Comparison of ENCODE assay signal across 8 mouse cellular contexts in genomic region chr11:113648690-113649352, GRCm38 (mm10). TPM values are rescaled to one million over a fixed set of nuclear protein-coding genes. Genes with fewer than 3 reads are reported as not detected.
A peak's percentile ranks its signal among the peaks of the same experiment; 100 is the strongest.
DNase-seq lines count a peak whose midpoint lies in the region; ATAC-seq and TF ChIP-seq lines count a peak whose summit lies in the region.

TSS of gene Cog1 (plus strand) at chr11:113649169.

- DNase-seq in kidney, adult 2 months: no peak
- no peak for DNase-seq in kidney, adult 9 months
- no peak for DNase-seq in ES-E14 (ENCODE audit: low read depth, low spot score)
- no peak for DNase-seq in heart, postnatal 10 days
- DNase-seq in limb, embryonic 10.5 days (ENCODE audit: low spot score): no peak
- DNase-seq in ovary, postnatal 14 days (ENCODE audit: low spot score): no peak

- no peaks in the 10 kb centered on the region for H3K36me3 ChIP-seq in kidney, adult 2 months (ENCODE audit: control insufficient read depth, insufficient read depth, low read length)
- peaks cover 9% of the 10 kb centered on the region for H3K36me3 ChIP-seq in ES-E14 (ENCODE audit: control insufficient read depth, insufficient read depth, low read length, poor library complexity, severe bottlenecking)
- H3K36me3 ChIP-seq in limb, embryonic 10.5 days: peaks cover 24% of the 10 kb centered on the region
- peaks cover 18% of the 10 kb centered on the region for H3K36me3 ChIP-seq in neural tube, embryonic 14.5 days (ENCODE audit: control insufficient read depth, insufficient read depth, low read length)

- H3K9me3 ChIP-seq in ES-E14 (ENCODE audit: control insufficient read depth, insufficient read depth, low read depth, low read length): no peaks in the 10 kb centered on the region
- no peaks in the 10 kb centered on the region for H3K9me3 ChIP-seq in limb, embryonic 10.5 days (replicated peaks)
- no peaks in the 10 kb centered on the region for H3K9me3 ChIP-seq in neural tube, embryonic 14.5 days (ENCODE audit: control insufficient read depth, low read length)

- H3K27me3 ChIP-seq in kidney, adult 2 months (replicated peaks; ENCODE audit: control insufficient read depth, insufficient read depth, low read length): no peaks in the 10 kb centered on the region
- no peaks in the 10 kb centered on the region for H3K27me3 ChIP-seq in limb, embryonic 10.5 days (ENCODE audit: low read depth, poor library complexity, severe bottlenecking)
- H3K27me3 ChIP-seq in neural tube, embryonic 14.5 days (ENCODE audit: control insufficient read depth, insufficient read depth, low read length): no peaks in the 10 kb centered on the region

- in situ Hi-C loops in ES-E14 (cut with MboI; ENCODE audit: low sequenced_read_pairs in 2 of 2, unreplicated experiment in 2 of 2): loop anchor here (5.0 to 25.0 kb wide), 2 partner anchors 163 to 462 kb away; no protein-coding TSS in a partner anchor

- H3K27ac ChIP-seq in kidney, adult 2 months (ENCODE audit: insufficient read depth, low read depth, low read length): peak within 1 kb of the TSS; percentile 96
- no peak within 1 kb of the TSS; the same call in 1 of the 2 replicates for H3K27ac ChIP-seq in ES-E14 (ENCODE audit: insufficient read depth, low read depth, low read length, poor library complexity, severe bottlenecking)
- peak within 1 kb of the TSS; percentile 98 for H3K27ac ChIP-seq in limb, embryonic 10.5 days
- peak within 1 kb of the TSS; percentile 95 for H3K27ac ChIP-seq in neural tube, embryonic 14.5 days (ENCODE audit: low read depth, low read length)

- no peak for ATAC-seq in erythroid progenitor cell, adult 5-6 weeks (replicated peaks; ENCODE audit: low FRiP score, poor library complexity, severe bottlenecking)
- ATAC-seq in neural tube, embryonic 14.5 days (ENCODE audit: low read depth): no peak

- 46% methylated on average over 26 of the region's 26 CpGs for WGBS in kidney, adult 2 months
- 40% methylated on average over 26 of the region's 26 CpGs for WGBS in limb, embryonic 10.5 days
- WGBS in neural tube, embryonic 14.5 days: 44% methylated on average over 26 of the region's 26 CpGs

- no peak for TF ChIP-seq CTCF in kidney, adult 2 months (conservative IDR thresholded peaks at IDR 0.05; ENCODE audit: insufficient read depth, insufficient read length, low read depth, low read length)

- H3K4me1 ChIP-seq in kidney, adult 2 months (ENCODE audit: control insufficient read depth, insufficient read depth, low read length): peaks cover 15% of the 10 kb centered on the region
- H3K4me1 ChIP-seq in ES-E14 (ENCODE audit: control insufficient read depth in 2 of 2, insufficient read depth in 2 of 2, low read length in 2 of 2, poor library complexity in 1 of 2): peaks cover 5 to 11% of the 10 kb centered on the region in 2 experiments; a peak in 2 of 4 replicates
- H3K4me1 ChIP-seq in limb, embryonic 10.5 days: peaks cover 63% of the 10 kb centered on the region
- peaks cover 15% of the 10 kb centered on the region; the same call in 1 of the 2 replicates for H3K4me1 ChIP-seq in neural tube, embryonic 14.5 days (ENCODE audit: control insufficient read depth, insufficient read depth, low read length)

- H3K4me2 ChIP-seq in neural tube, embryonic 14.5 days (ENCODE audit: low read depth, low read length): peak within 1 kb of the TSS; percentile 62

- peak within 1 kb of the TSS; percentile 96 for H3K9ac ChIP-seq in ES-E14 (ENCODE audit: insufficient read depth, low read depth, low read length, poor library complexity, severe bottlenecking)
- H3K9ac ChIP-seq in neural tube, embryonic 14.5 days (replicated peaks; ENCODE audit: low read depth, low read length): peak within 1 kb of the TSS; percentile 90

- intact Hi-C loops in heart, postnatal 10 days (cut with DNase I): loop anchor here (1.0 to 2.0 kb wide), 2 partner anchors 34 to 162 kb away; no protein-coding TSS in a partner anchor

- no peak for TF ChIP-seq POLR2A in kidney, adult 2 months (IDR thresholded peaks at IDR 0.05; ENCODE audit: low read depth, low read length)

- H3K4me3 ChIP-seq in kidney, adult 2 months (ENCODE audit: insufficient read depth, low read depth, low read length): peak within 1 kb of the TSS; percentile 100
- H3K4me3 ChIP-seq in ES-E14 (ENCODE audit: insufficient read depth in 1 of 2, low read depth in 1 of 2, low read length in 2 of 2, poor library complexity in 1 of 2, severe bottlenecking in 1 of 2): peak within 1 kb of the TSS; percentile 80 to 100
- peak within 1 kb of the TSS; percentile 95 for H3K4me3 ChIP-seq in limb, embryonic 10.5 days
- H3K4me3 ChIP-seq in neural tube, embryonic 14.5 days (ENCODE audit: low read depth, low read length): peak within 1 kb of the TSS; percentile 98

TF ChIP-seq in ES-E14, 5 proteins besides CTCF, POLR2A, EP300 and RAD21:
- TF ChIP-seq ZC3H11A (IDR thresholded peaks at IDR 0.05; ENCODE audit: borderline replicate concordance, low read depth, low read length) (no peak), CHD2 (IDR thresholded peaks at IDR 0.05; ENCODE audit: low read depth, low read length) (no peak), MAFK (IDR thresholded peaks at IDR 0.05; ENCODE audit: insufficient read depth, low read depth, low read length) (no peak), ZNF384 (IDR thresholded peaks at IDR 0.05; ENCODE audit: low read depth, low read length) (no peak), HCFC1 (IDR thresholded peaks at IDR 0.05; ENCODE audit: borderline replicate concordance, insufficient read depth, low read length) (no peak)

RNA-seq across cellular contexts. Expression of gene Cog1, which starts in this region (rescaled TPM):
- polyA plus RNA-seq in kidney, adult 2 months (2012; rRNA removed): 32.8 and 38.7 TPM in 2 replicates
- total RNA-seq in ES-E14 (2012; rRNA removed): 19.1 TPM in 2 replicates
- total RNA-seq in erythroid progenitor cell, adult 5-6 weeks (2015; ENCODE audit: low replicate concordance): 29.8 and 33.2 TPM in 2 replicates
- total RNA-seq in erythroid progenitor cell, adult 5-6 weeks (2017; ENCODE audit: low replicate concordance): 30.3 and 38.8 TPM in 2 replicates
- total RNA-seq in heart, postnatal 10 days (2021): 10 to 100 TPM; 17.1 to 18.1 TPM
- polyA plus RNA-seq in limb, embryonic 10.5 days (2016; fragmentation: Nextera tagmentation; extraction: Ambion mirVana): 26.3 and 31.1 TPM in 2 replicates
- polyA plus RNA-seq in neural tube, embryonic 14.5 days (2014; fragmentation: Nextera tagmentation; extraction: Ambion mirVana): 35.0 and 36.3 TPM in 2 replicates
